Mouse (Mus musculus): ENCODE results near the gene Hoxd4. TPM values are rescaled to one million over a fixed set of nuclear protein-coding genes. Genes with fewer than 3 reads are reported as not detected.
A peak's percentile ranks its signal among the peaks of the same experiment; 100 is the strongest.

Gene Hoxd4
- polyA plus RNA-seq, 1 experiment from 2014 or later = 1.9 TPM

DNA sequence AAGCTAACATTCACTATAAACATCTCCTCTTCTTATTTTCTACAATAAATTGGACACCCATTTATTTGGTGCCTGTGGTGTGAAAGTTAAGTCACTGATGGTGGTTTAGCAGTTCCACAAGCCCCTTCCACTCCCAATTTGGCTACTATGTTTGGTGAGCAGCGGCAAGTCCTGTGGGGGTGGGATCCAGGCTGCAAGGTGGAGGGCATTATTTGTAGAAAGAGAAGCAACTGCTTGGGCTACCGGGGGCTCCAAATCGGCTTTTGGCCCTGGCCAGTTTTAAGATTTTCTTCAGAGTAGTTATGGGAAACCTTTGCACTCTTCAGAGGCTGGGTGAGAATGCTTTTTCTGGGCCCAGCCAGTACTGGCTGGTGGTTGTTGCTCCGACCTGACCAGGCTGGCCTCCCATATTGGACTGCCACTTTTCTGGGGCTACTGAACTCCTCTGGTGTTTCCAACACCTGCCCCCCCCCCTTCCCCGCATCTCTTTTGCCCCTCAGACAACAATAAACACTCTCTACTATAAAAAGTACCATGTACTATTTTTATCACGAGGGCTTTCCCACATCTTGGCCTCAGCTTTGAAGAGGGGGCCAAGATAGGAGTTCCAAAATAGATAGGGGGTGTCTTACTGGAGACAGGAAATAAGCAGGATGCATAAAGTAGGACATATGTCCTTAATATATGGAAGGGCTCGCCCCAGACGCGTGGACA is 20.2 kb downstream of the Hoxd4 start:
- 9% methylated on average over 9 of the region's 9 CpGs for WGBS
- Histone ChIP-seq H3K4me2 (ENCODE audit: low read depth, severe bottlenecking) (no peak overlapping the region; the same call in 1 of the 2 replicates), H3K4me1 (ENCODE audit: control insufficient read depth, insufficient read depth, low read length) (peaks cover 62% of the 10 kb centered on the region)

DNA sequence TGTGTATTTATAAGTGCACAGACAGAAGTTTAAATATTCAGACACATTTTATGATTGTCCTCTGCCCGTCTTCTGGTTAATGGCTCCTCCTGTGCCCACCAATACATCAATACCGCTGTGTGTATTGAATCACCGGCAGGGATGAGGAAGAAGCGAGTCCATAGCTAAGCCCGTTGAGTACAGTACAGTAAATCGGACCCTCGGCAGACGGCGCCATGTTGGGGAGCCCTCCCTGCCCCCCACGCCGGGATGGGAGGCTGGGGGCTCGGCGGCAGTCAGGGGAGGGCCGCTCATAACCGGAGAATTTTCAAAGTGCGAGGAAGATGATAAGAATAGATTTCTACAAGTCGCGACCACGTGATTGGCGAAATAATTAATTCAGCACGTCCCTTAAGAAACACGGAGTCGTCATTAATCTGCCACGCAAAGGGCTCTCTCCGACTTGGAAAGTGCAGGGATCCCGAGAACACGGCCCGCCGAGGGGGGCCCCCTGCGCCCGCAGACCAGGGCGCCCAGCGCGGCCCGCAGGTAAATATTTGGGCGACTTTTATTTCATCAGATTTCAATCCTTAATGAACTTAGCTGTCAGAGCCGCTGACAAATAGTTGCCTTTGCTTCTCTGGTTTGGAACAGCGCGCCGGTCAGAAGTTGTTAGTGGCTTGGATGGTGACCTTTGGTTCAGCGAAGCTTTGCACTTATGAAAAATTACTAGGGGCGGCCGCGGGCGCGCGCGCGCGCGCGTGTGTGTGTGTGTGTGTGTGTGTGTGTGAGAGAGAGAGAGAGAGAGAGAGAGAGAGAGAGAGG is 21.0 kb downstream of the Hoxd4 start:
- Histone ChIP-seq H3K9ac (ENCODE audit: low read length) (no peak overlapping the region), H3K27ac (replicated peaks; ENCODE audit: low read depth, low read length) (no peak overlapping the region), H3K4me3 (ENCODE audit: low read depth, low read length) (peak overlapping the region; percentile 21), H3K9me3 (ENCODE audit: control insufficient read depth, low read length) (no peaks in the 10 kb centered on the region), H3K27me3 (ENCODE audit: control insufficient read depth, insufficient read depth, low read length) (peaks cover 46% of the 10 kb centered on the region), H3K4me2 (ENCODE audit: low read depth, severe bottlenecking) (peak overlapping the region; percentile 60), H3K4me1 (ENCODE audit: control insufficient read depth, insufficient read depth, low read length) (peaks cover 58% of the 10 kb centered on the region), H3K36me3 (ENCODE audit: control insufficient read depth, insufficient read depth, low read length) (no peaks in the 10 kb centered on the region)
- DNase-seq (ENCODE audit: low spot score) (peak; percentile 61), ATAC-seq (ENCODE audit: insufficient number of reproducible peaks, low FRiP score, low TSS enrichment, low read depth) (no peak)
- under 1% methylated on average over 52 of the region's 52 CpGs for WGBS

More for the DNA sequence above, 20.2 kb downstream of the Hoxd4 start:
- Histone ChIP-seq H3K27ac (replicated peaks; ENCODE audit: low read depth, low read length) (no peak overlapping the region), H3K4me3 (ENCODE audit: low read depth, low read length) (no peak overlapping the region), H3K9ac (ENCODE audit: low read length) (no peak overlapping the region), H3K36me3 (ENCODE audit: control insufficient read depth, insufficient read depth, low read length) (no peaks in the 10 kb centered on the region), H3K9me3 (ENCODE audit: control insufficient read depth, low read length) (no peaks in the 10 kb centered on the region), H3K27me3 (ENCODE audit: control insufficient read depth, insufficient read depth, low read length) (peaks cover 42% of the 10 kb centered on the region)
- no peak for DNase-seq (ENCODE audit: low spot score)
- ATAC-seq (ENCODE audit: insufficient number of reproducible peaks, low FRiP score, low TSS enrichment, low read depth) = no peak

DNA sequence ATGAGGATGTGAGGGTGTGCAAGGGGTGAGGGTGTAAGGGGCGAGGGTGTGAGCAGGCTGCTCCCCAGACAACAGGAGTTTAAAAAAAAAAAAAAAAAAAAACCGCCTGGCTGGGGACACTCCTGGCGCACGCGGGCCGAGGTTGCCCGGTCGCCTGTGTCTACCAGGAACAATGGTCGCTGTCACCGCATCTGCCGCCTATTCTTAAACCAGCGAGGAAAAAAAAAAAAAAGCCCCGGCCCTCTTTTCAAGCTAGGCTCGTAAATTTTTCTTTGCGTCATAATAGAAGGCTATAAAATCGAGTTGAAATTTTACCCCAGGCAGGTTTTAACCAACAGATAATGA is 21.6 kb downstream of the Hoxd4 start:
- peak overlapping the region; percentile 60 for H3K4me2 ChIP-seq (ENCODE audit: low read depth, severe bottlenecking)
- H3K27ac ChIP-seq (replicated peaks; ENCODE audit: low read depth, low read length) = no peak overlapping the region
- 0% methylated on average over 16 of the region's 16 CpGs for WGBS
- H3K27me3 ChIP-seq (ENCODE audit: control insufficient read depth, insufficient read depth, low read length) = peaks cover 51% of the 10 kb centered on the region
- no peak for ATAC-seq (ENCODE audit: insufficient number of reproducible peaks, low FRiP score, low TSS enrichment, low read depth)
- no peak for DNase-seq (ENCODE audit: low spot score)
- H3K4me1 ChIP-seq (ENCODE audit: control insufficient read depth, insufficient read depth, low read length) = peaks cover 58% of the 10 kb centered on the region
- H3K9me3 ChIP-seq (ENCODE audit: control insufficient read depth, low read length) = no peaks in the 10 kb centered on the region
- peak overlapping the region; percentile 21; the same call in 1 of the 2 replicates for H3K4me3 ChIP-seq (ENCODE audit: low read depth, low read length)
- no peaks in the 10 kb centered on the region for H3K36me3 ChIP-seq (ENCODE audit: control insufficient read depth, insufficient read depth, low read length)
- no peak overlapping the region for H3K9ac ChIP-seq (ENCODE audit: low read length)

DNA sequence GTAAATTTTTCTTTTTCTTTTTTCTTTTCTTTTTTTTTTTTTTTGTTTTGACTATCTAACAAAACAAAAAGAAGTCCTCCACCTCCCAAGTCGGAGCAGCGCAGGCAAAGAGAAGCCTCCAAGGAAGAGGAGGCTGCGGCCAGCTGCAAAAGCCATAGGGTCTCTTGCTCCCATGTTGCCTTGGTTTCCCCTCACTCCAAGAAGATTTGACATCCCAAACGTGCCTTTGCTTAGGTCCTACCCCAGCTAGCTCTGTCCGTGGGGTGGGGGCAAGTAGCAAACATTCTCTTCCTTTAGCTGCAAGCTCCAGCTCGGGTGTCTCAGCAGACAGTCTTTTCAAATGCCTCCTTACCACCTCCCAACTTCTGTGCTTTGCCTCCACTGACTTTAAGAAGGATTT is 22.0 kb downstream of the Hoxd4 start:
- Histone ChIP-seq H3K36me3 (ENCODE audit: control insufficient read depth, insufficient read depth, low read length) (no peaks in the 10 kb centered on the region), H3K27ac (replicated peaks; ENCODE audit: low read depth, low read length) (no peak overlapping the region), H3K4me2 (ENCODE audit: low read depth, severe bottlenecking) (peak overlapping the region; percentile 60), H3K9me3 (ENCODE audit: control insufficient read depth, low read length) (no peaks in the 10 kb centered on the region), H3K9ac (ENCODE audit: low read length) (no peak overlapping the region), H3K27me3 (ENCODE audit: control insufficient read depth, insufficient read depth, low read length) (peaks cover 55% of the 10 kb centered on the region), H3K4me3 (ENCODE audit: low read depth, low read length) (no peak overlapping the region), H3K4me1 (ENCODE audit: control insufficient read depth, insufficient read depth, low read length) (peaks cover 58% of the 10 kb centered on the region)
- ATAC-seq (ENCODE audit: insufficient number of reproducible peaks, low FRiP score, low TSS enrichment, low read depth) (no peak), DNase-seq (ENCODE audit: low spot score) (no peak)
- WGBS = 3% methylated on average over 6 of the region's 6 CpGs

DNA sequence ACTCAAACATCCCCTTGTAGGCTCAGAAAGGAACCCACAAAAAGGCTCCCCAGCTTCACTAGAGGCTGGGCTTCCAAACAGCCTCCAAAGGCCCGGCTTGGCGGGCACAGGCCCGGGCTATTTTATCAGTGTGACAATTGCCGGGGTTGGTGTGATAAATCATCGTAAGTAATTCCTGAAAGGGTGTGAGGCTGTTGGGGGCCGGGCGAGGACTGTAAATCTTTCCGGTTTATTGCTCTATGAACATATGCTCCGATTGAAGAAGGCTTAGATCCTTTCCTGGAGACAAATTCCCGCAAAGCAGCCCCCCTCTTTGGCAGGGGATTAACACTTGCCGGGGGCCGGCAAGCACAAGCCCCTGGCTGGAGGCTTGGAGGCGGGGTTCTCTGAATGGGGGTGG is 22.7 kb downstream of the Hoxd4 start:
- Histone ChIP-seq H3K4me1 (ENCODE audit: control insufficient read depth, insufficient read depth, low read length) (peaks cover 62% of the 10 kb centered on the region), H3K4me3 (ENCODE audit: low read depth, low read length) (no peak overlapping the region)

DNA sequence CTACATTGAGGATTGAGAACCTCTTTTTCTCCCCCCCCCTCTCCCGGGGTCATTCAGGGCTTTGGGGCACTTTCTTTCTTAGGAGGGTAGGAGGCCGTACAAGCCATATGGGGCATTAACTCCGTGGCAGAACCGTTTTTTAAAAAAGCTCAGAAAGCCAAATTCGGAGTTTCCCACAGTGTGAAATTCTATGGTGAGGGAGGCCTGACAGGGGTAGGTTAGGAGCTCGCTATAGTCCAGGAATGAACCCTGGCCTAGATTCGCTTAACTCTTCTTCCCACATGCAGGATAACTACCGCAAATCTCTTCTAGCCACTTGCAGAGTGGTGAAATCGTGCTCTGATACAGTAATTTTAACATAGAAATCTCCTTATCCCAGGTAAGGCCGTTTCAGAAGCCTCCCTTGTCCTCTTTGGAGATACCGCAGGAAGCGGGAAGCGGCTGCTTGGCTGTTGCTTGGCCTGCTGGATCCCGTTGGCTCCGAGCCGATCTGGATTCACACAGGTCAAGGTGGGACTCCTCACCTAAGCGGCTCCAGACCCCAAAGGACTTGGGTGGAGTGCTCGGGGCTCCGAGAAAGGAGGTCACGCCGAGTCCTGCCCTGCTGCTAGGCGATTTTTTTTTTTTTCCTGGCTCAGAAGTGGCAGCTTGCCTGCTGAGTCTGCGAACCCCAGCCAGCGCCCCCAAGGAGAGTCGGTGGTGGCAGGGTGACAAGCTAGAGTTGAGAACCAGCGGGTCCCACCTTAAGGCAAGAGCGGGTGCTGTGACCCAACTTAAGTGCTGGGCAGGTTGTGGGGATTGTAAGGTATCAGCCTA is 23.5 kb downstream of the Hoxd4 start:
- H3K36me3 ChIP-seq (ENCODE audit: control insufficient read depth, insufficient read depth, low read length) = no peaks in the 10 kb centered on the region
- H3K27me3 ChIP-seq (ENCODE audit: control insufficient read depth, insufficient read depth, low read length) = peaks cover 68% of the 10 kb centered on the region
- DNase-seq (ENCODE audit: low spot score) (peak; percentile 65), ATAC-seq (ENCODE audit: insufficient number of reproducible peaks, low FRiP score, low TSS enrichment, low read depth) (no peak)
- H3K27ac ChIP-seq (replicated peaks; ENCODE audit: low read depth, low read length) = no peak overlapping the region
- H3K9me3 ChIP-seq (ENCODE audit: control insufficient read depth, low read length) = no peaks in the 10 kb centered on the region
- H3K4me1 ChIP-seq (ENCODE audit: control insufficient read depth, insufficient read depth, low read length) = peaks cover 69% of the 10 kb centered on the region
- H3K9ac ChIP-seq (ENCODE audit: low read length) = no peak overlapping the region
- 6% methylated on average over 27 of the region's 27 CpGs for WGBS
- peak overlapping the region; percentile 53 for H3K4me2 ChIP-seq (ENCODE audit: low read depth, severe bottlenecking)
- H3K4me3 ChIP-seq (ENCODE audit: low read depth, low read length) = no peak overlapping the region

More for the DNA sequence above, 22.7 kb downstream of the Hoxd4 start:
- H3K9ac ChIP-seq (ENCODE audit: low read length) = no peak overlapping the region
- no peak for ATAC-seq (ENCODE audit: insufficient number of reproducible peaks, low FRiP score, low TSS enrichment, low read depth)
- no peaks in the 10 kb centered on the region for H3K36me3 ChIP-seq (ENCODE audit: control insufficient read depth, insufficient read depth, low read length)
- peaks cover 61% of the 10 kb centered on the region for H3K27me3 ChIP-seq (ENCODE audit: control insufficient read depth, insufficient read depth, low read length)
- H3K9me3 ChIP-seq (ENCODE audit: control insufficient read depth, low read length) = no peaks in the 10 kb centered on the region
- no peak overlapping the region; the same call in 1 of the 2 replicates for H3K4me2 ChIP-seq (ENCODE audit: low read depth, severe bottlenecking)
- H3K27ac ChIP-seq (replicated peaks; ENCODE audit: low read depth, low read length) = no peak overlapping the region
- DNase-seq (ENCODE audit: low spot score) = peak; percentile 65
- 3% methylated on average over 13 of the region's 13 CpGs for WGBS

- H3K4me1 ChIP-seq (ENCODE audit: control insufficient read depth, insufficient read depth, low read length) = peaks cover 74% of the 10 kb centered on the region
- no peaks in the 10 kb centered on the region for H3K36me3 ChIP-seq (ENCODE audit: control insufficient read depth, insufficient read depth, low read length)
- peak; percentile 65 for DNase-seq (ENCODE audit: low spot score)
- 3% methylated on average over 42 of the region's 42 CpGs for WGBS
- H3K4me3 ChIP-seq (ENCODE audit: low read depth, low read length) = peak overlapping the region; percentile 29
- H3K27me3 ChIP-seq (ENCODE audit: control insufficient read depth, insufficient read depth, low read length) = peaks cover 71% of the 10 kb centered on the region
- H3K9ac ChIP-seq (ENCODE audit: low read length) = peak overlapping the region; percentile 34; the same call in 1 of the 2 replicates
- peak overlapping the region; percentile 53 for H3K4me2 ChIP-seq (ENCODE audit: low read depth, severe bottlenecking)
- ATAC-seq (ENCODE audit: insufficient number of reproducible peaks, low FRiP score, low TSS enrichment, low read depth) = no peak
- no peaks in the 10 kb centered on the region for H3K9me3 ChIP-seq (ENCODE audit: control insufficient read depth, low read length)
- no peak overlapping the region for H3K27ac ChIP-seq (replicated peaks; ENCODE audit: low read depth, low read length)
Observed at GRCm38 (mm10) chr2:74735851-74736687, 24.3 kb downstream of the Hoxd4 start.

Measured in limb, embryonic 11.5 days (tissue).